Mouse (Mus musculus) frontal cortex, postnatal 14 days (tissue): ENCODE data around the gene Atp2b4.

ENCODE experiments used
- DNase-seq, 2 experiments: peaks; one replicate each; pipeline ENCODE4 v3.0.0; 2022; ENCODE audit warnings: low spot score in 2 of 2

The Atp2b4 gene

GRCm38 (mm10) chr1:133656811-133657210, 144.0 kb downstream of the Atp2b4 start:
- DNase-seq = no peak

- DNase-seq = no peak
Observed at GRCm38 (mm10) chr1:133653033-133653432, 147.8 kb downstream of the Atp2b4 start.

GRCm38 (mm10) chr1:133650288-133651055, 150.4 kb downstream of the Atp2b4 start:
- no peak for DNase-seq
